In genomic region chr12:51694096-51694495, GRCm38 (mm10) we compare ENCODE assay signal across 13 mouse cellular contexts. TPM values are rescaled to one million over a fixed set of nuclear protein-coding genes. Genes with fewer than 3 reads are reported as not detected.
DNase-seq lines count a peak whose midpoint lies in the region; ATAC-seq and TF ChIP-seq lines count a peak whose summit lies in the region.
"Had no signal": no experiment of that assay in that cellular context is flagged by ENCODE, and none has a peak within 500 bp of the region (broad histone marks: within the 10 kb centered on the region; RNA-seq: fewer than 3 reads in every experiment).

No protein-coding gene starts in this region.

- H3K4me3 ChIP-seq in heart, embryonic 10.5 days = no peak overlapping the region; the same call in 1 of the 2 replicates
- H3K4me3 ChIP-seq in lung, embryonic 14.5 days (ENCODE audit: low read depth, low read length) = no peak overlapping the region
- H3K4me3 ChIP-seq in embryonic facial prominence, embryonic 10.5 days = no peak overlapping the region
- H3K4me3 ChIP-seq in small intestine, adult 2 months (ENCODE audit: low read depth, low read length) = no peak overlapping the region
- H3K4me3 ChIP-seq: hindbrain, embryonic 15.5 days; limb, embryonic 12.5 days had no signal

- no peak overlapping the region for H3K9ac ChIP-seq in lung, embryonic 14.5 days
- H3K9ac ChIP-seq: hindbrain, embryonic 15.5 days; limb, embryonic 12.5 days had no signal

- no peak overlapping the region for H3K4me2 ChIP-seq in lung, embryonic 14.5 days
- H3K4me2 ChIP-seq: hindbrain, embryonic 15.5 days; limb, embryonic 12.5 days had no signal

- DNase-seq in heart, embryonic 10.5 days (ENCODE audit: low spot score) = no peak
- DNase-seq in heart, postnatal 14 days = no peak
- DNase-seq in lung, embryonic 14.5 days = no peak
- DNase-seq in lung, postnatal 10 days = no peak
- DNase-seq in embryonic facial prominence, embryonic 10.5 days (ENCODE audit: low spot score) = peak; percentile 5
- DNase-seq in left cerebral cortex, postnatal 4 days = no peak
- no peak for DNase-seq in right cerebral cortex, postnatal 4 days
- DNase-seq: B cell, adult 2 months; midbrain, embryonic 14.5 days; spleen, adult 18-20 months had no signal

- H3K9me3 ChIP-seq in heart, embryonic 10.5 days = no peaks in the 10 kb centered on the region
- no peaks in the 10 kb centered on the region for H3K9me3 ChIP-seq in lung, embryonic 14.5 days (ENCODE audit: low read depth, low read length)
- no peaks in the 10 kb centered on the region for H3K9me3 ChIP-seq in embryonic facial prominence, embryonic 10.5 days
- H3K9me3 ChIP-seq: hindbrain, embryonic 15.5 days; limb, embryonic 12.5 days had no signal

- TF ChIP-seq CTCF in lung, embryonic 14.5 days (IDR thresholded peaks at IDR 0.05; ENCODE audit: low read depth) = no peak
- TF ChIP-seq CTCF in small intestine, adult 2 months (IDR thresholded peaks at IDR 0.05; ENCODE audit: extremely low read depth, insufficient read length, insufficient replicate concordance, low read depth, low read length) = no peak

- no peaks in the 10 kb centered on the region for H3K36me3 ChIP-seq in heart, embryonic 10.5 days
- H3K36me3 ChIP-seq in lung, embryonic 14.5 days (ENCODE audit: insufficient read depth) = no peaks in the 10 kb centered on the region
- no peaks in the 10 kb centered on the region for H3K36me3 ChIP-seq in embryonic facial prominence, embryonic 10.5 days (replicated peaks)
- no peaks in the 10 kb centered on the region for H3K36me3 ChIP-seq in small intestine, adult 2 months (ENCODE audit: control insufficient read depth, insufficient read depth, low read length)
- H3K36me3 ChIP-seq: hindbrain, embryonic 15.5 days; limb, embryonic 12.5 days had no signal

- intact Hi-C loops in heart, postnatal 14 days (cut with DNase I) = loop anchor here (5.0 kb wide), 1 partner anchor 33 kb away; no protein-coding TSS in a partner anchor
- intact Hi-C loops in left cerebral cortex, postnatal 4 days (cut with DNase I) = no loop called here

- H3K27me3 ChIP-seq in heart, embryonic 10.5 days (ENCODE audit: insufficient read depth, poor library complexity, severe bottlenecking) = no peaks in the 10 kb centered on the region
- no peaks in the 10 kb centered on the region for H3K27me3 ChIP-seq in lung, embryonic 14.5 days (ENCODE audit: insufficient read depth, low read length)
- no peaks in the 10 kb centered on the region for H3K27me3 ChIP-seq in embryonic facial prominence, embryonic 10.5 days (replicated peaks; ENCODE audit: low read depth, poor library complexity, severe bottlenecking)
- H3K27me3 ChIP-seq in small intestine, adult 2 months (ENCODE audit: control insufficient read depth, insufficient read depth, low read length) = no peaks in the 10 kb centered on the region
- H3K27me3 ChIP-seq: hindbrain, embryonic 15.5 days; limb, embryonic 12.5 days had no signal

- no peak for ATAC-seq in lung, embryonic 14.5 days (ENCODE audit: insufficient read depth)

- peak overlapping the region; percentile 50 for H3K27ac ChIP-seq in heart, embryonic 10.5 days
- peak overlapping the region; percentile 60 for H3K27ac ChIP-seq in lung, embryonic 14.5 days (ENCODE audit: low read depth)
- peak overlapping the region; percentile 30 for H3K27ac ChIP-seq in embryonic facial prominence, embryonic 10.5 days (replicated peaks)
- H3K27ac ChIP-seq in small intestine, adult 2 months (ENCODE audit: insufficient read depth, low read depth, low read length) = peak overlapping the region; percentile 61
- H3K27ac ChIP-seq: hindbrain, embryonic 15.5 days; limb, embryonic 12.5 days had no signal

- peaks cover 35% of the 10 kb centered on the region for H3K4me1 ChIP-seq in heart, embryonic 10.5 days
- H3K4me1 ChIP-seq in lung, embryonic 14.5 days (ENCODE audit: insufficient read depth) = peaks cover 4% of the 10 kb centered on the region
- peaks cover 12% of the 10 kb centered on the region for H3K4me1 ChIP-seq in embryonic facial prominence, embryonic 10.5 days
- peaks cover 8% of the 10 kb centered on the region; the same call in 1 of the 2 replicates for H3K4me1 ChIP-seq in small intestine, adult 2 months (ENCODE audit: control insufficient read depth, insufficient read depth, insufficient read length, low read length)

- no peak for TF ChIP-seq POLR2A in small intestine, adult 2 months (IDR thresholded peaks at IDR 0.05; ENCODE audit: low read depth, low read length)

RNA-seq across cellular contexts. Expression of gene Strn3, which starts 2.4 kb away (rescaled TPM):
- 37.6 and 39.3 TPM in 2 replicates for polyA plus RNA-seq in heart, embryonic 10.5 days (2016; fragmentation: Nextera tagmentation; extraction: Ambion mirVana)
- total RNA-seq in heart, postnatal 14 days (2021) = 10 to 100 TPM; 87.4 to 93.9 TPM
- polyA plus RNA-seq in lung, embryonic 14.5 days (2014; fragmentation: Nextera tagmentation; extraction: Ambion mirVana) = 56.5 and 61.3 TPM in 2 replicates
- 39.3 and 41.3 TPM in 2 replicates for polyA plus RNA-seq in embryonic facial prominence, embryonic 10.5 days (2016; fragmentation: Nextera tagmentation; extraction: Ambion mirVana)
- polyA plus RNA-seq in small intestine, adult 2 months (2012; rRNA removed) = 5.0 and 9.6 TPM in 2 replicates
- total RNA-seq in left cerebral cortex, postnatal 4 days (2021) = 10 to 100 TPM; 88.1 to 92.9 TPM

RNA-seq across cellular contexts. Expression of gene Ap4s1, which starts 3.3 kb away (rescaled TPM):
- polyA plus RNA-seq in heart, embryonic 10.5 days (2016; fragmentation: Nextera tagmentation; extraction: Ambion mirVana) = 34.9 and 36.2 TPM in 2 replicates
- 10 to 100 TPM; 43.4 to 43.8 TPM for total RNA-seq in heart, postnatal 14 days (2021)
- 37.0 and 38.5 TPM in 2 replicates for polyA plus RNA-seq in lung, embryonic 14.5 days (2014; fragmentation: Nextera tagmentation; extraction: Ambion mirVana)
- 35.3 and 35.8 TPM in 2 replicates for polyA plus RNA-seq in embryonic facial prominence, embryonic 10.5 days (2016; fragmentation: Nextera tagmentation; extraction: Ambion mirVana)
- 1.1 and 3.2 TPM in 2 replicates for polyA plus RNA-seq in small intestine, adult 2 months (2012; rRNA removed)
- 10 to 100 TPM; 31.5 to 31.6 TPM for total RNA-seq in left cerebral cortex, postnatal 4 days (2021)
